Mouse (Mus musculus) fat pad, adult 2 months (tissue): Measurements from ENCODE around the gene Acadm.

ENCODE experiments used
- DNase-seq: peaks from one replicate; pipeline ENCODE4 v3.0.0-alpha.2; 2011; ENCODE audit warnings: low read depth, low spot score; ENCODE audit errors: extremely low read depth

Gene Acadm

GRCm38 (mm10) chr3:153904586-153904985, 39.8 kb downstream of the Acadm start:
- DNase-seq: no peak

GRCm38 (mm10) chr3:153902595-153902994, 41.8 kb downstream of the Acadm start:
- no peak for DNase-seq

GRCm38 (mm10) chr3:153901904-153902303, 42.5 kb downstream of the Acadm start:
- DNase-seq: no peak

- DNase-seq: no peak
Measured at GRCm38 (mm10) chr3:153897216-153897615, 47.2 kb downstream of the Acadm start.

- no peak for DNase-seq
Measured at GRCm38 (mm10) chr3:153895454-153895853, 49.0 kb downstream of the Acadm start.

GRCm38 (mm10) chr3:153889188-153889781, 55.1 kb downstream of the Acadm start:
- no peak for DNase-seq

- DNase-seq: no peak
Measured at GRCm38 (mm10) chr3:153888141-153888540, 56.3 kb downstream of the Acadm start.

- no peak for DNase-seq
Measured at GRCm38 (mm10) chr3:153886296-153886695, 58.1 kb downstream of the Acadm start.
